Mouse (Mus musculus) lung, adult 2 months (tissue): ENCODE measurements around the gene Zfp947.

Source experiments
- CTCF ChIP-seq: fragments of 200-500 bp; IDR thresholded peaks from 2 replicates; pipeline ENCODE4 v1.5.1; 2011; ENCODE audit warnings: mild to moderate bottlenecking, low read length, control low read depth; ENCODE audit not compliant: insufficient read depth
- POLR2A ChIP-seq: fragments of 200-500 bp; IDR thresholded peaks from 2 replicates; pipeline ENCODE4 v1.6.1; 2011; ENCODE audit warnings: low read depth, mild to moderate bottlenecking, control low read depth, low read length, borderline replicate concordance; ENCODE audit errors: extremely low read depth

DNA sequence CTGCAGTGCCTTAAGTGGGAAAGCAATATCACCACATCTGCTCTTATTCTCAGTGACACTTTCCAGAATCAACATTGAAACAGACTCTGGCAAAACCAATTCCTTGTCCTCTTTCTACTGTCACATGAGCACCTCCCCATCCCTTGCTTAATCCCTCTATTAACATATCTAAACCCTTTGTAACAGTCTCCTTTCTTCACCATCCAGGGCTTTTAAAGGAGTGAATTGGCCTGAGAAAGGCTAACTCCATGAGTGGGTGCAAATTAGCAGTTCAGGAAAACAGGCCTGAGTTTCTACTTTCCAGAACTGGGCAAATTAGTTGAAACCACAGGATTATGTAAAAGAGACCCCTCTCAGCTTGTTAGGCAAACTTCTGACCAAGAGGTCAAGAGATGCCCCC lies 47.2 kb downstream of the Zfp947 start:
- TF ChIP-seq CTCF (no peak), POLR2A (no peak)
